Mouse (Mus musculus): ENCODE results near the gene Mvk. TPM values are rescaled to one million over a fixed set of nuclear protein-coding genes. Genes with fewer than 3 reads are reported as not detected.
A peak's percentile ranks its signal among the peaks of the same experiment; 100 is the strongest.

The Mvk gene
- polyA plus RNA-seq, 1 experiment from 2014 or later, result 53.0 TPM

- Histone ChIP-seq H3K4me1 (ENCODE audit: control insufficient read depth, insufficient read depth, low read length) (peaks cover under 1% of the 10 kb centered on the region), H3K4me2 (ENCODE audit: low read depth, low read length) (no peak overlapping the region), H3K27ac (replicated peaks; ENCODE audit: low read depth, low read length) (no peak overlapping the region), H3K4me3 (ENCODE audit: low read depth, low read length) (no peak overlapping the region), H3K27me3 (ENCODE audit: control insufficient read depth, insufficient read depth, low read length) (no peaks in the 10 kb centered on the region), H3K36me3 (replicated peaks; ENCODE audit: control insufficient read depth, insufficient read depth, low read depth, low read length) (no peaks in the 10 kb centered on the region), H3K9ac (replicated peaks; ENCODE audit: low read length) (no peak overlapping the region), H3K9me3 (replicated peaks; ENCODE audit: control insufficient read depth, low read length) (no peaks in the 10 kb centered on the region)
- DNase-seq (ENCODE audit: low spot score), result peak; percentile 89
- 0 out of 2 replicates have a peak, but pooled peaks have one; percentile 24 for ATAC-seq (replicated peaks; ENCODE audit: insufficient number of reproducible peaks, low FRiP score, low TSS enrichment, low read depth)
- 5% methylated on average over 7 of the region's 7 CpGs for WGBS
These were observed 17.2 kb downstream of the Mvk start for GRCm38 (mm10) chr5:114461238-114461637.

GRCm38 (mm10) chr5:114462067-114463040 is 18.3 kb downstream of the Mvk start:
- no peaks in the 10 kb centered on the region for H3K9me3 ChIP-seq (replicated peaks; ENCODE audit: control insufficient read depth, low read length)
- 83% methylated on average over 23 of the region's 24 CpGs for WGBS
- ATAC-seq (replicated peaks; ENCODE audit: insufficient number of reproducible peaks, low FRiP score, low TSS enrichment, low read depth), result no peak

GRCm38 (mm10) chr5:114464561-114464960 is 20.5 kb downstream of the Mvk start:
- H3K27me3 ChIP-seq (ENCODE audit: control insufficient read depth, insufficient read depth, low read length), result no peaks in the 10 kb centered on the region
- no peak overlapping the region for H3K27ac ChIP-seq (replicated peaks; ENCODE audit: low read depth, low read length)
- no peak overlapping the region for H3K4me3 ChIP-seq (ENCODE audit: low read depth, low read length)
- H3K9ac ChIP-seq (replicated peaks; ENCODE audit: low read length), result no peak overlapping the region
- H3K4me1 ChIP-seq (ENCODE audit: control insufficient read depth, insufficient read depth, low read length), result peaks cover 9% of the 10 kb centered on the region
- DNase-seq (ENCODE audit: low spot score) (no peak), ATAC-seq (replicated peaks; ENCODE audit: insufficient number of reproducible peaks, low FRiP score, low TSS enrichment, low read depth) (no peak)
- H3K4me2 ChIP-seq (ENCODE audit: low read depth, low read length), result no peak overlapping the region
- no peaks in the 10 kb centered on the region for H3K9me3 ChIP-seq (replicated peaks; ENCODE audit: control insufficient read depth, low read length)
- H3K36me3 ChIP-seq (replicated peaks; ENCODE audit: control insufficient read depth, insufficient read depth, low read depth, low read length), result no peaks in the 10 kb centered on the region
- 80% methylated on average over 2 of the region's 2 CpGs for WGBS

More at GRCm38 (mm10) chr5:114462067-114463040, 18.3 kb downstream of the Mvk start:
- DNase-seq (ENCODE audit: low spot score), result no peak
- Histone ChIP-seq H3K9ac (replicated peaks; ENCODE audit: low read length) (no peak overlapping the region), H3K4me3 (ENCODE audit: low read depth, low read length) (no peak overlapping the region), H3K27ac (replicated peaks; ENCODE audit: low read depth, low read length) (no peak overlapping the region), H3K36me3 (replicated peaks; ENCODE audit: control insufficient read depth, insufficient read depth, low read depth, low read length) (no peaks in the 10 kb centered on the region), H3K4me1 (ENCODE audit: control insufficient read depth, insufficient read depth, low read length) (peaks cover 3% of the 10 kb centered on the region), H3K27me3 (ENCODE audit: control insufficient read depth, insufficient read depth, low read length) (no peaks in the 10 kb centered on the region), H3K4me2 (ENCODE audit: low read depth, low read length) (no peak overlapping the region)

- ATAC-seq (replicated peaks; ENCODE audit: insufficient number of reproducible peaks, low FRiP score, low TSS enrichment, low read depth), result no peak
- 60% methylated on average over 7 of the region's 7 CpGs for WGBS
- H3K36me3 ChIP-seq (replicated peaks; ENCODE audit: control insufficient read depth, insufficient read depth, low read depth, low read length), result no peaks in the 10 kb centered on the region
- no peak for DNase-seq (ENCODE audit: low spot score)
- no peak overlapping the region for H3K4me2 ChIP-seq (ENCODE audit: low read depth, low read length)
- no peak overlapping the region for H3K27ac ChIP-seq (replicated peaks; ENCODE audit: low read depth, low read length)
- H3K4me3 ChIP-seq (ENCODE audit: low read depth, low read length), result no peak overlapping the region
- H3K9ac ChIP-seq (replicated peaks; ENCODE audit: low read length), result no peak overlapping the region
- H3K9me3 ChIP-seq (replicated peaks; ENCODE audit: control insufficient read depth, low read length), result no peaks in the 10 kb centered on the region
- no peaks in the 10 kb centered on the region for H3K27me3 ChIP-seq (ENCODE audit: control insufficient read depth, insufficient read depth, low read length)
- peaks cover 9% of the 10 kb centered on the region for H3K4me1 ChIP-seq (ENCODE audit: control insufficient read depth, insufficient read depth, low read length)
These were observed 21.6 kb downstream of the Mvk start for GRCm38 (mm10) chr5:114465641-114466040.

GRCm38 (mm10) chr5:114467019-114467418 is 22.9 kb downstream of the Mvk start:
- H3K4me1 ChIP-seq (ENCODE audit: control insufficient read depth, insufficient read depth, low read length), result peaks cover 9% of the 10 kb centered on the region
- WGBS, result 1% methylated on average over 6 of the region's 11 CpGs
- H3K36me3 ChIP-seq (replicated peaks; ENCODE audit: control insufficient read depth, insufficient read depth, low read depth, low read length), result no peaks in the 10 kb centered on the region
- H3K9me3 ChIP-seq (replicated peaks; ENCODE audit: control insufficient read depth, low read length), result no peaks in the 10 kb centered on the region
- ATAC-seq (replicated peaks; ENCODE audit: insufficient number of reproducible peaks, low FRiP score, low TSS enrichment, low read depth) (peak; percentile 26; the same call in 1 of the 2 replicates), DNase-seq (ENCODE audit: low spot score) (peak; percentile 63)
- H3K9ac ChIP-seq (replicated peaks; ENCODE audit: low read length), result peak overlapping the region; percentile 47
- peak overlapping the region; percentile 84 for H3K27ac ChIP-seq (replicated peaks; ENCODE audit: low read depth, low read length)
- no peak overlapping the region for H3K4me3 ChIP-seq (ENCODE audit: low read depth, low read length)
- H3K27me3 ChIP-seq (ENCODE audit: control insufficient read depth, insufficient read depth, low read length), result no peaks in the 10 kb centered on the region
- H3K4me2 ChIP-seq (ENCODE audit: low read depth, low read length), result peak overlapping the region; percentile 55

- H3K4me3 ChIP-seq (ENCODE audit: low read depth, low read length), result no peak overlapping the region
- no peaks in the 10 kb centered on the region for H3K27me3 ChIP-seq (ENCODE audit: control insufficient read depth, insufficient read depth, low read length)
- peak overlapping the region; percentile 47 for H3K9ac ChIP-seq (replicated peaks; ENCODE audit: low read length)
- no peaks in the 10 kb centered on the region for H3K9me3 ChIP-seq (replicated peaks; ENCODE audit: control insufficient read depth, low read length)
- peaks cover 9% of the 10 kb centered on the region for H3K4me1 ChIP-seq (ENCODE audit: control insufficient read depth, insufficient read depth, low read length)
- peak overlapping the region; percentile 55 for H3K4me2 ChIP-seq (ENCODE audit: low read depth, low read length)
- ATAC-seq (replicated peaks; ENCODE audit: insufficient number of reproducible peaks, low FRiP score, low TSS enrichment, low read depth), result peak; percentile 64
- WGBS, result 0% methylated on average over 11 of the region's 13 CpGs
- H3K27ac ChIP-seq (replicated peaks; ENCODE audit: low read depth, low read length), result peak overlapping the region; percentile 84
- DNase-seq (ENCODE audit: low spot score), result peak; percentile 95
- H3K36me3 ChIP-seq (replicated peaks; ENCODE audit: control insufficient read depth, insufficient read depth, low read depth, low read length), result no peaks in the 10 kb centered on the region
These were observed 23.4 kb downstream of the Mvk start for GRCm38 (mm10) chr5:114467430-114467829.

GRCm38 (mm10) chr5:114468007-114468406 is 23.9 kb downstream of the Mvk start:
- no peaks in the 10 kb centered on the region for H3K9me3 ChIP-seq (replicated peaks; ENCODE audit: control insufficient read depth, low read length)
- peak; percentile 6; the same call in 1 of the 2 replicates for ATAC-seq (replicated peaks; ENCODE audit: insufficient number of reproducible peaks, low FRiP score, low TSS enrichment, low read depth)
- H3K4me2 ChIP-seq (ENCODE audit: low read depth, low read length), result peak overlapping the region; percentile 55
- no peaks in the 10 kb centered on the region for H3K27me3 ChIP-seq (ENCODE audit: control insufficient read depth, insufficient read depth, low read length)
- H3K36me3 ChIP-seq (replicated peaks; ENCODE audit: control insufficient read depth, insufficient read depth, low read depth, low read length), result no peaks in the 10 kb centered on the region
- H3K4me3 ChIP-seq (ENCODE audit: low read depth, low read length), result no peak overlapping the region
- 51% methylated on average over 4 of the region's 4 CpGs for WGBS
- H3K27ac ChIP-seq (replicated peaks; ENCODE audit: low read depth, low read length), result peak overlapping the region; percentile 84
- peaks cover 9% of the 10 kb centered on the region for H3K4me1 ChIP-seq (ENCODE audit: control insufficient read depth, insufficient read depth, low read length)
- H3K9ac ChIP-seq (replicated peaks; ENCODE audit: low read length), result peak overlapping the region; percentile 47
- no peak for DNase-seq (ENCODE audit: low spot score)

GRCm38 (mm10) chr5:114470359-114470758 is 26.3 kb downstream of the Mvk start:
- H3K27ac ChIP-seq (replicated peaks; ENCODE audit: low read depth, low read length), result no peak overlapping the region
- H3K9me3 ChIP-seq (replicated peaks; ENCODE audit: control insufficient read depth, low read length), result no peaks in the 10 kb centered on the region
- no peak overlapping the region for H3K9ac ChIP-seq (replicated peaks; ENCODE audit: low read length)
- H3K4me1 ChIP-seq (ENCODE audit: control insufficient read depth, insufficient read depth, low read length), result peaks cover 9% of the 10 kb centered on the region
- H3K36me3 ChIP-seq (replicated peaks; ENCODE audit: control insufficient read depth, insufficient read depth, low read depth, low read length), result no peaks in the 10 kb centered on the region
- no peak overlapping the region for H3K4me2 ChIP-seq (ENCODE audit: low read depth, low read length)
- no peaks in the 10 kb centered on the region for H3K27me3 ChIP-seq (ENCODE audit: control insufficient read depth, insufficient read depth, low read length)
- WGBS, result 78% methylated on average over 3 of the region's 3 CpGs
- DNase-seq (ENCODE audit: low spot score) (no peak), ATAC-seq (replicated peaks; ENCODE audit: insufficient number of reproducible peaks, low FRiP score, low TSS enrichment, low read depth) (no peak)
- H3K4me3 ChIP-seq (ENCODE audit: low read depth, low read length), result no peak overlapping the region

Measured in embryonic facial prominence, embryonic 11.5 days (tissue).